Mouse (Mus musculus) ES-E14 (cell line): Measurements from ENCODE around the gene Etnk1. TPM values are rescaled to one million over a fixed set of nuclear protein-coding genes. Genes with fewer than 3 reads are reported as not detected.
A peak's percentile ranks its signal among the peaks of the same experiment; 100 is the strongest.

Experiments used
- DNase-seq: peaks from one replicate; pipeline ENCODE4 v3.0.0-alpha.2; 2013; ENCODE audit warnings: low read depth, low spot score
- H3K27ac ChIP-seq: 2 replicates; pipeline ENCODE4 v1.5.1; 2012; ENCODE audit warnings: low read depth, mild to moderate bottlenecking, low read length, moderate library complexity, mixed read lengths; ENCODE audit not compliant: poor library complexity, insufficient read depth, severe bottlenecking
- H3K36me3 ChIP-seq: 2 replicates; pipeline ENCODE4 v1.6.1; 2012; ENCODE audit warnings: mild to moderate bottlenecking, low read length, moderate library complexity, mixed read lengths; ENCODE audit not compliant: control insufficient read depth, poor library complexity, insufficient read depth, severe bottlenecking
- H3K4me1 ChIP-seq, 2 experiments: fragments of 150-350 bp in 1 of 2; sonication (generic) in 1 of 2; 2 replicates each; pipeline ENCODE4 v1.6.1; 2012; ENCODE audit warnings: low read length in 2 of 2, mild to moderate bottlenecking in 1 of 2, mixed read lengths in 1 of 2; ENCODE audit not compliant: control insufficient read depth in 2 of 2, insufficient read depth in 2 of 2, poor library complexity in 1 of 2
- H3K4me3 ChIP-seq, 2 experiments: fragments of 150-350 bp in 1 of 2; sonication (generic) in 1 of 2; 2 replicates each; pipeline ENCODE4 v1.5.1; 2012; ENCODE audit warnings: low read length in 2 of 2, low read depth in 1 of 2, mild to moderate bottlenecking in 1 of 2, mixed read lengths in 1 of 2; ENCODE audit not compliant: insufficient read depth in 1 of 2, poor library complexity in 1 of 2, severe bottlenecking in 1 of 2
- H3K9ac ChIP-seq: 2 replicates; pipeline ENCODE4 v1.6.1; 2012; ENCODE audit warnings: low read depth, mild to moderate bottlenecking, low read length, mixed read lengths; ENCODE audit not compliant: poor library complexity, insufficient read depth, severe bottlenecking
- H3K9me3 ChIP-seq: fragments of 150-350 bp; sonication (generic); 2 replicates; pipeline ENCODE4 v1.6.1; 2012; ENCODE audit warnings: low read depth, mild to moderate bottlenecking, low read length; ENCODE audit not compliant: control insufficient read depth, insufficient read depth
- CHD2 ChIP-seq: IDR thresholded peaks from 2 replicates; pipeline ENCODE4 v1.6.1; 2014; ENCODE audit warnings: mild to moderate bottlenecking, low read depth, low read length, inconsistent platforms
- HCFC1 ChIP-seq: IDR thresholded peaks from 2 replicates; pipeline ENCODE4 v1.6.1; 2012; ENCODE audit warnings: low read length, inconsistent platforms, borderline replicate concordance; ENCODE audit not compliant: insufficient read depth
- MAFK ChIP-seq: IDR thresholded peaks from 2 replicates; pipeline ENCODE4 v1.6.1; 2014; ENCODE audit warnings: mild to moderate bottlenecking, low read depth, low read length, inconsistent platforms; ENCODE audit not compliant: insufficient read depth
- ZC3H11A ChIP-seq: IDR thresholded peaks from 2 replicates; pipeline ENCODE4 v1.6.1; 2012; ENCODE audit warnings: low read depth, mild to moderate bottlenecking, inconsistent platforms, low read length, borderline replicate concordance
- ZNF384 ChIP-seq: IDR thresholded peaks from 2 replicates; pipeline ENCODE4 v1.6.1; 2012; ENCODE audit warnings: low read depth, low read length, inconsistent platforms
- in situ Hi-C, 2 experiments: fragments of 600-800 bp; cut with MboI; formaldehyde crosslinking; loops; one replicate each; pipeline ENCODE4 v1.15.1; 2025; ENCODE audit warnings: low sequenced_read_pairs in 2 of 2, inconsistent platforms in 1 of 2; ENCODE audit not compliant: unreplicated experiment in 2 of 2
- total RNA-seq: library from RNA; depleted of rRNA; stranded (reverse); fragments of 300-350 nt; gene quantifications from 2 replicates; pipeline ENCODE4 v1.2.3, GENCODE M21; 2012

Gene Etnk1
- total RNA-seq, 1 experiment: 75.7 TPM

GRCm38 (mm10) chr6:143155996-143156395, 11.0 kb upstream of the Etnk1 start:
- H3K4me1 ChIP-seq: peaks cover 31 to 32% of the 10 kb centered on the region in 2 experiments
- H3K9me3 ChIP-seq: no peaks in the 10 kb centered on the region
- H3K9ac ChIP-seq: no peak overlapping the region
- TF ChIP-seq ZNF384 (0 out of 2 replicates have a peak, but pooled peaks have one; percentile 20), MAFK (no peak)
- in situ Hi-C loops: no loop called here
- no peaks in the 10 kb centered on the region for H3K36me3 ChIP-seq
- no peak overlapping the region for H3K4me3 ChIP-seq
- peak overlapping the region; percentile 89 for H3K27ac ChIP-seq
- no peak for DNase-seq

- Histone ChIP-seq H3K9ac (no peak overlapping the region; the same call in 1 of the 2 replicates), H3K36me3 (no peaks in the 10 kb centered on the region), H3K9me3 (no peaks in the 10 kb centered on the region), H3K27ac (peak overlapping the region; percentile 89; the same call in 1 of the 2 replicates), H3K4me3 (no peak overlapping the region), H3K4me1 (peaks cover 32 to 34% of the 10 kb centered on the region in 2 experiments)
- in situ Hi-C loops: no loop called here
- TF ChIP-seq ZC3H11A (no peak), ZNF384 (no peak), HCFC1 (no peak), MAFK (no peak), CHD2 (0 out of 2 replicates have a peak, but pooled peaks have one; percentile 41)
- no peak for DNase-seq
These were observed 10.3 kb upstream of the Etnk1 start for GRCm38 (mm10) chr6:143156684-143157083.

GRCm38 (mm10) chr6:143157401-143157800, 9.6 kb upstream of the Etnk1 start:
- no peak for DNase-seq
- in situ Hi-C loops: no loop called here

GRCm38 (mm10) chr6:143160572-143161231, 6.3 kb upstream of the Etnk1 start:
- no peak for DNase-seq
- H3K4me3 ChIP-seq: no peak overlapping the region
- H3K4me1 ChIP-seq: peaks cover 20 to 30% of the 10 kb centered on the region in 2 experiments
- no peak overlapping the region for H3K9ac ChIP-seq
- H3K9me3 ChIP-seq: no peaks in the 10 kb centered on the region
- in situ Hi-C loops: no loop called here
- H3K36me3 ChIP-seq: no peaks in the 10 kb centered on the region
- no peak overlapping the region for H3K27ac ChIP-seq
- TF ChIP-seq ZC3H11A (no peak), HCFC1 (no peak), MAFK (no peak), CHD2 (no peak), ZNF384 (no peak)

More at GRCm38 (mm10) chr6:143157401-143157800, 9.6 kb upstream of the Etnk1 start:
- Histone ChIP-seq H3K27ac (peak overlapping the region; percentile 89; the same call in 1 of the 2 replicates), H3K9ac (no peak overlapping the region), H3K4me3 (no peak overlapping the region), H3K36me3 (no peaks in the 10 kb centered on the region), H3K4me1 (peaks cover 29 to 31% of the 10 kb centered on the region in 2 experiments), H3K9me3 (no peaks in the 10 kb centered on the region)
- TF ChIP-seq CHD2 (no peak), HCFC1 (no peak), ZC3H11A (no peak), MAFK (no peak), ZNF384 (no peak)
